Mouse (Mus musculus): ENCODE results near the gene Tmem121b. TPM values are rescaled to one million over a fixed set of nuclear protein-coding genes. Genes with fewer than 3 reads are reported as not detected.

The Tmem121b gene
- total and polyA plus RNA-seq, 2 experiments from 2014 or later, result 2.5 to 25.9 TPM

GRCm38 (mm10) chr6:120496544-120496943, 2.9 kb upstream of the Tmem121b start:
- peak; percentile 70 for DNase-seq (ENCODE audit: low spot score)
- Histone ChIP-seq H3K4me2 (ENCODE audit: low read depth, low read length) (no peak overlapping the region), H3K27ac (no peak overlapping the region), H3K4me1 (ENCODE audit: insufficient read depth, low read length) (peaks cover 5% of the 10 kb centered on the region), H3K9ac (replicated peaks; ENCODE audit: low read length) (no peak overlapping the region), H3K36me3 (ENCODE audit: insufficient read depth, low read length) (no peaks in the 10 kb centered on the region), H3K4me3 (ENCODE audit: low read length) (no peak overlapping the region), H3K27me3 (ENCODE audit: insufficient read depth, low read length) (no peaks in the 10 kb centered on the region), H3K9me3 (ENCODE audit: low read length) (no peaks in the 10 kb centered on the region)
- TF ChIP-seq CTCF (IDR thresholded peaks at IDR 0.05; ENCODE audit: low read depth), result 0 out of 2 replicates have a peak, but pooled peaks have one; percentile 20
- no peak for ATAC-seq
- WGBS, result 22% methylated on average over 3 of the region's 3 CpGs

GRCm38 (mm10) chr6:120492499-120493373, 871 bp downstream of the Tmem121b start:
- TF ChIP-seq CTCF (IDR thresholded peaks at IDR 0.05; ENCODE audit: low read depth), result no peak
- H3K4me2 ChIP-seq (ENCODE audit: low read depth, low read length), result peak overlapping the region; percentile 67
- H3K27me3 ChIP-seq (ENCODE audit: insufficient read depth, low read length), result no peaks in the 10 kb centered on the region
- WGBS, result under 1% methylated on average over 90 of the region's 95 CpGs
- H3K9ac ChIP-seq (replicated peaks; ENCODE audit: low read length), result peak overlapping the region; percentile 84
- peak overlapping the region; percentile 77 for H3K4me3 ChIP-seq (ENCODE audit: low read length)
- no peaks in the 10 kb centered on the region for H3K36me3 ChIP-seq (ENCODE audit: insufficient read depth, low read length)
- peak; percentile 25 for ATAC-seq
- no peaks in the 10 kb centered on the region for H3K9me3 ChIP-seq (ENCODE audit: low read length)
- H3K4me1 ChIP-seq (ENCODE audit: insufficient read depth, low read length), result peaks cover 23% of the 10 kb centered on the region
- peak; percentile 56 for DNase-seq (ENCODE audit: low spot score)
- peak overlapping the region; percentile 90 for H3K27ac ChIP-seq

- DNase-seq (ENCODE audit: low spot score) (no peak), ATAC-seq (no peak)
- 10% methylated on average over 22 of the region's 22 CpGs for WGBS
- no peaks in the 10 kb centered on the region for H3K36me3 ChIP-seq (ENCODE audit: insufficient read depth, low read length)
- H3K9ac ChIP-seq (replicated peaks; ENCODE audit: low read length), result peak overlapping the region; percentile 84
- no peaks in the 10 kb centered on the region for H3K27me3 ChIP-seq (ENCODE audit: insufficient read depth, low read length)
- TF ChIP-seq CTCF (IDR thresholded peaks at IDR 0.05; ENCODE audit: low read depth), result no peak
- no peak overlapping the region for H3K27ac ChIP-seq
- peaks cover 23% of the 10 kb centered on the region for H3K4me1 ChIP-seq (ENCODE audit: insufficient read depth, low read length)
- no peaks in the 10 kb centered on the region for H3K9me3 ChIP-seq (ENCODE audit: low read length)
- peak overlapping the region; percentile 67 for H3K4me2 ChIP-seq (ENCODE audit: low read depth, low read length)
- peak overlapping the region; percentile 77 for H3K4me3 ChIP-seq (ENCODE audit: low read length)
These were observed 1.6 kb downstream of the Tmem121b start for GRCm38 (mm10) chr6:120491862-120492498.

- ATAC-seq, result no peak
- no peak for TF ChIP-seq CTCF (IDR thresholded peaks at IDR 0.05; ENCODE audit: low read depth)
- Histone ChIP-seq H3K4me2 (ENCODE audit: low read depth, low read length) (peak overlapping the region; percentile 67), H3K4me3 (ENCODE audit: low read length) (peak overlapping the region; percentile 77), H3K4me1 (ENCODE audit: insufficient read depth, low read length) (peaks cover 23% of the 10 kb centered on the region), H3K9ac (replicated peaks; ENCODE audit: low read length) (no peak overlapping the region), H3K27me3 (ENCODE audit: insufficient read depth, low read length) (no peaks in the 10 kb centered on the region), H3K36me3 (ENCODE audit: insufficient read depth, low read length) (no peaks in the 10 kb centered on the region), H3K27ac (no peak overlapping the region), H3K9me3 (ENCODE audit: low read length) (no peaks in the 10 kb centered on the region)
- peak; percentile 31 for DNase-seq (ENCODE audit: low spot score)
- 31% methylated on average over 7 of the region's 7 CpGs for WGBS
These were observed 2.5 kb downstream of the Tmem121b start for GRCm38 (mm10) chr6:120491064-120491463.

GRCm38 (mm10) chr6:120489461-120489860, 4.1 kb downstream of the Tmem121b start:
- Histone ChIP-seq H3K9ac (replicated peaks; ENCODE audit: low read length) (no peak overlapping the region), H3K4me2 (ENCODE audit: low read depth, low read length) (no peak overlapping the region), H3K36me3 (ENCODE audit: insufficient read depth, low read length) (no peaks in the 10 kb centered on the region), H3K27ac (peak overlapping the region; percentile 36; the same call in 1 of the 2 replicates), H3K9me3 (ENCODE audit: low read length) (no peaks in the 10 kb centered on the region), H3K4me1 (ENCODE audit: insufficient read depth, low read length) (peaks cover 23% of the 10 kb centered on the region), H3K4me3 (ENCODE audit: low read length) (no peak overlapping the region), H3K27me3 (ENCODE audit: insufficient read depth, low read length) (no peaks in the 10 kb centered on the region)
- TF ChIP-seq CTCF (IDR thresholded peaks at IDR 0.05; ENCODE audit: low read depth), result no peak
- 68% methylated on average over 2 of the region's 2 CpGs for WGBS
- DNase-seq (ENCODE audit: low spot score) (no peak), ATAC-seq (no peak)

GRCm38 (mm10) chr6:120488647-120489046, 5.0 kb downstream of the Tmem121b start:
- Histone ChIP-seq H3K27ac (no peak overlapping the region), H3K9me3 (ENCODE audit: low read length) (no peaks in the 10 kb centered on the region), H3K4me1 (ENCODE audit: insufficient read depth, low read length) (peaks cover 23% of the 10 kb centered on the region), H3K27me3 (ENCODE audit: insufficient read depth, low read length) (no peaks in the 10 kb centered on the region), H3K4me2 (ENCODE audit: low read depth, low read length) (no peak overlapping the region), H3K36me3 (ENCODE audit: insufficient read depth, low read length) (no peaks in the 10 kb centered on the region), H3K4me3 (ENCODE audit: low read length) (no peak overlapping the region), H3K9ac (replicated peaks; ENCODE audit: low read length) (no peak overlapping the region)
- ATAC-seq, result no peak
- DNase-seq (ENCODE audit: low spot score), result no peak
- TF ChIP-seq CTCF (IDR thresholded peaks at IDR 0.05; ENCODE audit: low read depth), result no peak
- WGBS, result 76% methylated on average over 3 of the region's 3 CpGs

Measured in hindbrain, postnatal 0 days (tissue).